Mouse (Mus musculus) midbrain, embryonic 13.5 days (tissue): ENCODE results near the gene Pofut2. TPM values are rescaled to one million over a fixed set of nuclear protein-coding genes. Genes with fewer than 3 reads are reported as not detected.

Experiments used
- ATAC-seq: fragments of 200-750 bp; cut with Nextera tagmentation; 2 replicates; pipeline ENCODE4 v1.8.0; 2017; ENCODE audit warnings: mild to moderate bottlenecking, moderate TSS enrichment, moderate library complexity
- H3K27ac ChIP-seq: fragments of 300-500 bp; sonication (generic); 2 replicates; pipeline ENCODE4 v1.5.1; 2015; ENCODE audit warnings: inconsistent platforms, mild to moderate bottlenecking, moderate library complexity
- H3K27me3 ChIP-seq: fragments of 300-500 bp; sonication (generic); 2 replicates; pipeline ENCODE4 v1.6.1; 2015; ENCODE audit warnings: mild to moderate bottlenecking, inconsistent platforms
- H3K36me3 ChIP-seq: fragments of 300-500 bp; sonication (generic); 2 replicates; pipeline ENCODE4 v1.6.1; 2015; ENCODE audit warnings: mild to moderate bottlenecking, inconsistent platforms
- H3K4me1 ChIP-seq: fragments of 300-500 bp; sonication (generic); replicated peaks from 2 replicates; pipeline ENCODE4 v1.6.1; 2015; ENCODE audit warnings: inconsistent platforms
- H3K4me2 ChIP-seq: fragments of 300-500 bp; sonication (generic); replicated peaks from 2 replicates; pipeline ENCODE4 v1.6.1; 2015; ENCODE audit warnings: moderate library complexity, mild to moderate bottlenecking, inconsistent platforms
- H3K4me3 ChIP-seq: fragments of 300-500 bp; sonication (generic); replicated peaks from 2 replicates; pipeline ENCODE4 v1.5.1; 2015; ENCODE audit warnings: mild to moderate bottlenecking, inconsistent platforms
- H3K9ac ChIP-seq: fragments of 300-500 bp; sonication (generic); replicated peaks from 2 replicates; pipeline ENCODE4 v1.6.1; 2015; ENCODE audit warnings: mild to moderate bottlenecking, inconsistent platforms
- H3K9me3 ChIP-seq: fragments of 300-500 bp; sonication (generic); 2 replicates; pipeline ENCODE4 v1.6.1; 2016; ENCODE audit warnings: mild to moderate bottlenecking, inconsistent platforms
- WGBS: fragments of 180-500 bp; shearing (Covaris S2); methylation state at CpG from one replicate; pipeline ENCODE4 v1.1.7; 2015; 5-methylcytosine and 5-hydroxymethylcytosine counted together
- polyA plus RNA-seq: library from polyadenylated mRNA; unstranded; fragments of >200 nt; fragmentation: Nextera tagmentation; extraction: Ambion mirVana; gene quantifications from 2 replicates; pipeline ENCODE4 v1.2.1, GENCODE M21; 2015

Gene Pofut2
- polyA plus RNA-seq, 1 experiment from 2014 or later = 57.0 TPM

DNA sequence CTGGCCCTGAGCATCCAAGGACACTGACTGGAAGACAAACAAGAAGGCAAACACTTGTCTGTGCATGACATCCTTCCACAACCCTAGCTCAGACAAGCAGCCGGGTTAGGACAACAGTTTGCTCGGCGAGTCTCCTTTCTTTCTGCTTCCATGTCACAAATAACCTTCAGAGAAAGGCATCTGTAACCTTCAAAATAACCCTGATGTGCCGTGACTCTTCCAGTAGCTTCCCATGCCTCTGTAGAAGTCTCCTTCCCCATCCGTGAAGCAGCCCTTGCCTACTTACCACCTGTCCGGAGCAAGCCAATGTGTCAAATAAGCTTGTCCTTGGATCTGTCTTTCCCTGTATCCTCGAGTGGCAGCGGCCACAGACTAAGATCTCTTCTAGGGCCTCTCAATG, 46.7 kb downstream of the Pofut2 start:
- Histone ChIP-seq H3K36me3 (peaks cover 19% of the 10 kb centered on the region), H3K4me1 (peaks cover 21% of the 10 kb centered on the region), H3K9me3 (no peaks in the 10 kb centered on the region), H3K9ac (no peak overlapping the region), H3K4me2 (no peak overlapping the region), H3K27me3 (no peaks in the 10 kb centered on the region), H3K27ac (peak overlapping the region; percentile 68), H3K4me3 (no peak overlapping the region)
- WGBS = 81% methylated on average over 8 of the region's 8 CpGs
- no peak for ATAC-seq

GRCm38 (mm10) chr10:77308978-77309377, 50.0 kb downstream of the Pofut2 start:
- no peak overlapping the region for H3K4me3 ChIP-seq
- H3K4me1 ChIP-seq = peaks cover 21% of the 10 kb centered on the region
- WGBS = 71% methylated on average over 10 of the region's 10 CpGs
- peaks cover 15% of the 10 kb centered on the region for H3K36me3 ChIP-seq
- H3K4me2 ChIP-seq = no peak overlapping the region
- H3K27ac ChIP-seq = no peak overlapping the region
- ATAC-seq = no peak
- H3K9me3 ChIP-seq = no peaks in the 10 kb centered on the region
- no peaks in the 10 kb centered on the region for H3K27me3 ChIP-seq
- H3K9ac ChIP-seq = no peak overlapping the region

GRCm38 (mm10) chr10:77314711-77315266, 55.8 kb downstream of the Pofut2 start:
- no peak overlapping the region for H3K27ac ChIP-seq
- H3K27me3 ChIP-seq = no peaks in the 10 kb centered on the region
- 86% methylated on average over 9 of the region's 9 CpGs for WGBS
- peaks cover 15% of the 10 kb centered on the region for H3K36me3 ChIP-seq
- no peak overlapping the region for H3K4me2 ChIP-seq
- no peak overlapping the region for H3K9ac ChIP-seq
- H3K4me3 ChIP-seq = no peak overlapping the region
- ATAC-seq = no peak
- no peaks in the 10 kb centered on the region for H3K4me1 ChIP-seq
- H3K9me3 ChIP-seq = no peaks in the 10 kb centered on the region

GRCm38 (mm10) chr10:77315682-77316081, 56.7 kb downstream of the Pofut2 start:
- no peaks in the 10 kb centered on the region for H3K4me1 ChIP-seq
- no peak overlapping the region for H3K4me2 ChIP-seq
- peaks cover 11% of the 10 kb centered on the region for H3K36me3 ChIP-seq
- no peak overlapping the region for H3K9ac ChIP-seq
- H3K4me3 ChIP-seq = no peak overlapping the region
- no peak overlapping the region for H3K27ac ChIP-seq
- ATAC-seq = no peak
- WGBS = 90% methylated on average over 2 of the region's 2 CpGs
- H3K27me3 ChIP-seq = no peaks in the 10 kb centered on the region
- H3K9me3 ChIP-seq = no peaks in the 10 kb centered on the region

Other genes with a start within 250 kb of the Pofut2 start
- 33.0 and 35.8 TPM in 2 replicates for gene Slc19a1, start 227.0 kb upstream of the Pofut2 start, polyA plus RNA-seq
- 32.8 and 39.6 TPM in 2 replicates for gene Col18a1, start 92.7 kb upstream of the Pofut2 start, polyA plus RNA-seq
- gene Adarb1, start 159.1 kb downstream of the Pofut2 start, polyA plus RNA-seq = 10.0 and 10.9 TPM in 2 replicates